Mouse (Mus musculus) spleen, adult 10 weeks (tissue): ENCODE results near the gene Rp2. TPM values are rescaled to one million over a fixed set of nuclear protein-coding genes. Genes with fewer than 3 reads are reported as not detected.

Experiments
- polyA plus RNA-seq: library from polyadenylated mRNA; stranded (reverse); fragments of 350-450 nt; fragmentation: Illumina TruSeq; extraction: RNeasy Lipid Tissue Mini Kit (QIAGEN cat#74804); gene quantifications from one replicate; pipeline ENCODE4 v1.2.3, GENCODE M21; 2015; ENCODE audit warnings: low replicate concordance; ENCODE audit not compliant: insufficient read depth

Gene Rp2
- polyA plus RNA-seq, result 83.6 TPM

GRCm38 (mm10) chrX:20364391-20365365 is at the start of gene Rp2:
Gene Rp2, plus strand, starts transcription at chrX:20364481.

GRCm38 (mm10) chrX:20425140-20425838 is 61.0 kb downstream of the Rp2 start, which contains the start of gene Jade3:
Gene Jade3, plus strand, starts transcription at chrX:20425688.

Other genes with a start within 250 kb of the Rp2 start
- gene Slc9a7, start 72.7 kb upstream of the Rp2 start, polyA plus RNA-seq, result 43.7 TPM
- gene Jade3, start 61.2 kb downstream of the Rp2 start, polyA plus RNA-seq, result 6.8 TPM
- not detected for gene Rgn, start 185.3 kb downstream of the Rp2 start, polyA plus RNA-seq